Mouse (Mus musculus) midbrain, embryonic 13.5 days (tissue): ENCODE measurements at regions not wholly inside any gene's neighbourhood (a gene's known extent, or its start where the extent isn't known, plus 50 kb on each side); places are given as distances from the start of the nearest gene placed in this dataset.

Source experiments
- ATAC-seq: fragments of 200-750 bp; cut with Nextera tagmentation; 2 replicates; pipeline ENCODE4 v1.8.0; 2017; ENCODE audit warnings: mild to moderate bottlenecking, moderate TSS enrichment, moderate library complexity
- H3K27ac ChIP-seq: fragments of 300-500 bp; sonication (generic); 2 replicates; pipeline ENCODE4 v1.5.1; 2015; ENCODE audit warnings: inconsistent platforms, mild to moderate bottlenecking, moderate library complexity
- H3K27me3 ChIP-seq: fragments of 300-500 bp; sonication (generic); 2 replicates; pipeline ENCODE4 v1.6.1; 2015; ENCODE audit warnings: mild to moderate bottlenecking, inconsistent platforms
- H3K36me3 ChIP-seq: fragments of 300-500 bp; sonication (generic); 2 replicates; pipeline ENCODE4 v1.6.1; 2015; ENCODE audit warnings: mild to moderate bottlenecking, inconsistent platforms
- H3K4me1 ChIP-seq: fragments of 300-500 bp; sonication (generic); replicated peaks from 2 replicates; pipeline ENCODE4 v1.6.1; 2015; ENCODE audit warnings: inconsistent platforms
- H3K4me2 ChIP-seq: fragments of 300-500 bp; sonication (generic); replicated peaks from 2 replicates; pipeline ENCODE4 v1.6.1; 2015; ENCODE audit warnings: moderate library complexity, mild to moderate bottlenecking, inconsistent platforms
- H3K4me3 ChIP-seq: fragments of 300-500 bp; sonication (generic); replicated peaks from 2 replicates; pipeline ENCODE4 v1.5.1; 2015; ENCODE audit warnings: mild to moderate bottlenecking, inconsistent platforms
- H3K9ac ChIP-seq: fragments of 300-500 bp; sonication (generic); replicated peaks from 2 replicates; pipeline ENCODE4 v1.6.1; 2015; ENCODE audit warnings: mild to moderate bottlenecking, inconsistent platforms
- H3K9me3 ChIP-seq: fragments of 300-500 bp; sonication (generic); 2 replicates; pipeline ENCODE4 v1.6.1; 2016; ENCODE audit warnings: mild to moderate bottlenecking, inconsistent platforms
- WGBS: fragments of 180-500 bp; shearing (Covaris S2); methylation state at CpG from one replicate; pipeline ENCODE4 v1.1.7; 2015; 5-methylcytosine and 5-hydroxymethylcytosine counted together

- H3K4me1 ChIP-seq, result no peaks in the 10 kb centered on the region
- ATAC-seq, result no peak
- no peak overlapping the region for H3K27ac ChIP-seq
- WGBS, result 76% methylated on average over 13 of the region's 13 CpGs
- no peak overlapping the region for H3K9ac ChIP-seq
- no peak overlapping the region for H3K4me2 ChIP-seq
- 0 out of 2 replicates have a peak, but pooled peaks cover 3% of the 10 kb centered on the region for H3K9me3 ChIP-seq
- H3K36me3 ChIP-seq, result no peaks in the 10 kb centered on the region
- no peaks in the 10 kb centered on the region for H3K27me3 ChIP-seq
- H3K4me3 ChIP-seq, result no peak overlapping the region
Observed at GRCm38 (mm10) chr7:139741246-139741903, 57.8 kb upstream of the Cfap46 start.

GRCm38 (mm10) chr7:139746803-139747202, 63.2 kb upstream of the Cfap46 start:
- H3K4me3 ChIP-seq, result no peak overlapping the region
- no peaks in the 10 kb centered on the region for H3K27me3 ChIP-seq
- H3K27ac ChIP-seq, result no peak overlapping the region
- WGBS, result 52% methylated on average over 1 of the region's 1 CpGs
- H3K36me3 ChIP-seq, result no peaks in the 10 kb centered on the region
- H3K4me2 ChIP-seq, result no peak overlapping the region
- H3K4me1 ChIP-seq, result peaks cover 9% of the 10 kb centered on the region
- H3K9ac ChIP-seq, result no peak overlapping the region
- H3K9me3 ChIP-seq, result 0 out of 2 replicates have a peak, but pooled peaks cover 3% of the 10 kb centered on the region
- ATAC-seq, result no peak

- Histone ChIP-seq H3K4me1 (peaks cover 9% of the 10 kb centered on the region), H3K36me3 (no peaks in the 10 kb centered on the region), H3K9me3 (0 out of 2 replicates have a peak, but pooled peaks cover 3% of the 10 kb centered on the region), H3K27ac (peak overlapping the region; percentile 32; the same call in 1 of the 2 replicates), H3K9ac (no peak overlapping the region), H3K27me3 (no peaks in the 10 kb centered on the region), H3K4me3 (no peak overlapping the region), H3K4me2 (no peak overlapping the region)
- ATAC-seq, result peak; percentile 34; the same call in 1 of the 2 replicates
- WGBS, result 66% methylated on average over 11 of the region's 11 CpGs
Observed at GRCm38 (mm10) chr7:139747290-139748067, 63.9 kb upstream of the Cfap46 start.

GRCm38 (mm10) chr7:139755004-139755403, 71.4 kb upstream of the Cfap46 start:
- no peaks in the 10 kb centered on the region for H3K36me3 ChIP-seq
- no peaks in the 10 kb centered on the region for H3K9me3 ChIP-seq
- 92% methylated on average over 8 of the region's 8 CpGs for WGBS
- H3K4me3 ChIP-seq, result no peak overlapping the region
- H3K9ac ChIP-seq, result no peak overlapping the region
- no peak for ATAC-seq
- H3K4me1 ChIP-seq, result no peaks in the 10 kb centered on the region
- no peak overlapping the region for H3K27ac ChIP-seq
- H3K4me2 ChIP-seq, result no peak overlapping the region
- H3K27me3 ChIP-seq, result no peaks in the 10 kb centered on the region

GRCm38 (mm10) chr7:139762522-139762921, 71.5 kb upstream of the Adgra1 start:
- WGBS, result 97% methylated on average over 1 of the region's 1 CpGs
- no peak overlapping the region for H3K27ac ChIP-seq
- no peaks in the 10 kb centered on the region for H3K27me3 ChIP-seq
- no peak for ATAC-seq
- H3K4me1 ChIP-seq, result 0 out of 2 replicates have a peak, but pooled peaks cover 3% of the 10 kb centered on the region
- no peaks in the 10 kb centered on the region for H3K36me3 ChIP-seq
- no peak overlapping the region for H3K4me3 ChIP-seq
- H3K4me2 ChIP-seq, result no peak overlapping the region
- H3K9me3 ChIP-seq, result no peaks in the 10 kb centered on the region
- no peak overlapping the region for H3K9ac ChIP-seq

- Histone ChIP-seq H3K27me3 (no peaks in the 10 kb centered on the region), H3K4me2 (no peak overlapping the region), H3K27ac (no peak overlapping the region), H3K4me3 (no peak overlapping the region), H3K36me3 (no peaks in the 10 kb centered on the region), H3K9me3 (no peaks in the 10 kb centered on the region), H3K4me1 (0 out of 2 replicates have a peak, but pooled peaks cover 3% of the 10 kb centered on the region), H3K9ac (no peak overlapping the region)
- ATAC-seq, result no peak
- WGBS, result 69% methylated on average over 4 of the region's 4 CpGs
Observed at GRCm38 (mm10) chr7:139763241-139763640, 70.7 kb upstream of the Adgra1 start.

- Histone ChIP-seq H3K4me1 (peaks cover 6% of the 10 kb centered on the region; the same call in 1 of the 2 replicates), H3K27me3 (no peaks in the 10 kb centered on the region), H3K9me3 (no peaks in the 10 kb centered on the region), H3K27ac (no peak overlapping the region), H3K9ac (no peak overlapping the region), H3K36me3 (no peaks in the 10 kb centered on the region), H3K4me2 (no peak overlapping the region), H3K4me3 (no peak overlapping the region)
- 72% methylated on average over 3 of the region's 3 CpGs for WGBS
- ATAC-seq, result no peak
Observed at GRCm38 (mm10) chr7:139766296-139766695, 67.7 kb upstream of the Adgra1 start.

GRCm38 (mm10) chr7:139769167-139769566, 64.8 kb upstream of the Adgra1 start:
- Histone ChIP-seq H3K4me1 (peaks cover 14% of the 10 kb centered on the region), H3K27ac (no peak overlapping the region), H3K27me3 (no peaks in the 10 kb centered on the region), H3K36me3 (no peaks in the 10 kb centered on the region), H3K9ac (no peak overlapping the region), H3K4me3 (no peak overlapping the region), H3K9me3 (no peaks in the 10 kb centered on the region), H3K4me2 (no peak overlapping the region)
- 94% methylated on average over 1 of the region's 1 CpGs for WGBS
- no peak for ATAC-seq

- Histone ChIP-seq H3K27ac (no peak overlapping the region), H3K4me2 (no peak overlapping the region), H3K9me3 (no peaks in the 10 kb centered on the region), H3K4me1 (peaks cover 3% of the 10 kb centered on the region; the same call in 1 of the 2 replicates), H3K4me3 (no peak overlapping the region), H3K9ac (no peak overlapping the region), H3K27me3 (no peaks in the 10 kb centered on the region), H3K36me3 (no peaks in the 10 kb centered on the region)
- 84% methylated on average over 2 of the region's 2 CpGs for WGBS
- no peak for ATAC-seq
Observed at GRCm38 (mm10) chr7:139777243-139777642, 56.7 kb upstream of the Adgra1 start.

GRCm38 (mm10) chr7:139779876-139780275, 54.1 kb upstream of the Adgra1 start:
- H3K27me3 ChIP-seq, result no peaks in the 10 kb centered on the region
- no peak overlapping the region for H3K27ac ChIP-seq
- H3K36me3 ChIP-seq, result no peaks in the 10 kb centered on the region
- no peak overlapping the region for H3K9ac ChIP-seq
- ATAC-seq, result no peak
- no peaks in the 10 kb centered on the region for H3K9me3 ChIP-seq
- H3K4me1 ChIP-seq, result no peaks in the 10 kb centered on the region
- WGBS, result 91% methylated on average over 3 of the region's 3 CpGs
- no peak overlapping the region for H3K4me3 ChIP-seq
- no peak overlapping the region for H3K4me2 ChIP-seq

- H3K27ac ChIP-seq, result no peak overlapping the region
- H3K9me3 ChIP-seq, result no peaks in the 10 kb centered on the region
- no peaks in the 10 kb centered on the region for H3K36me3 ChIP-seq
- ATAC-seq, result no peak
- no peak overlapping the region for H3K4me3 ChIP-seq
- no peaks in the 10 kb centered on the region for H3K4me1 ChIP-seq
- no peak overlapping the region for H3K9ac ChIP-seq
- no peak overlapping the region for H3K4me2 ChIP-seq
- no peaks in the 10 kb centered on the region for H3K27me3 ChIP-seq
- 84% methylated on average over 2 of the region's 2 CpGs for WGBS
Observed at GRCm38 (mm10) chr7:139781513-139781912, 52.5 kb upstream of the Adgra1 start.
